Mouse (Mus musculus) C2C12 (cell line): ENCODE data around the gene Lcorl.

Experiments used
- CTCF ChIP-seq: IDR thresholded peaks from one replicate; pipeline ENCODE4 v1.5.1; 2011; ENCODE audit not compliant: control insufficient read depth, insufficient read depth, insufficient read length
- MYOD1 ChIP-seq: IDR thresholded peaks from one replicate; pipeline ENCODE4 v1.6.1; 2011; ENCODE audit warnings: low read depth; ENCODE audit not compliant: control insufficient read depth, insufficient read length

DNA sequence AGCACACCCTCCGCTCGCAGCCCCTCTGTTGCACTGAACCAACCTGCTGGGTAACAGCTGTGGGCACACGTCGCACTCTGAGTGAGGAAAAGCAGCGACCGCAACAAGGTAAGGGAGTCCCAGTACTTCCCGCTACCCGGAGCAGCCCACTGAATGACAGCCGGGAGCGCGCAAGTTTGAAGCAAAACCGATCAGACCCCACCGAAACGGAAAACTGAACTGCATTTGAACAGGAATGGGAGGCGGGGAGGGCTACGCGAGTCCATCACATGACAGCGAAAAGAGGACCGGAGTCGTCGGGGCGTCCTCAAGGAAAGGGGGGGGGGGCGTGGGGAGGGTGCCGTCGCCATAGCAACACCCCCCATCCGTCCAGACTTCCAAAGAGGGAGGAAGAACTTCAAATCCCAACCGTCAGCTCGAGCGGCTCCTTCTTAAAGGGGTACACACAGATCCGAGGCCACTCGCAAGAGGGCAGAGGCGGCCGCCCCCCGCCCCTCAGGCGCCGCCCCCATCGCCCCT is 1.1 kb downstream of the Lcorl start:
- TF ChIP-seq CTCF: no peak
- TF ChIP-seq MYOD1: no peak
